Mouse (Mus musculus): ENCODE data around the gene Fgfbp1. TPM values are rescaled to one million over a fixed set of nuclear protein-coding genes. Genes with fewer than 3 reads are reported as not detected.

Gene Fgfbp1
- polyA plus RNA-seq, 1 experiment: 0.27 TPM

Other genes with a start within 250 kb of the Fgfbp1 start
- gene Bst1, start 162.9 kb downstream of the Fgfbp1 start, polyA plus RNA-seq (2012; rRNA removed): 1.0 and 1.6 TPM in 2 replicates
- gene Fbxl5, start 160.1 kb downstream of the Fgfbp1 start, polyA plus RNA-seq (2012; rRNA removed): 28.4 and 31.4 TPM in 2 replicates
- 6.9 and 9.1 TPM in 2 replicates for gene Cd38, start 113.2 kb downstream of the Fgfbp1 start, polyA plus RNA-seq (2012; rRNA removed)
- 0.72 and 0.93 TPM in 2 replicates for gene Gm7879, start 68.6 kb downstream of the Fgfbp1 start, polyA plus RNA-seq (2012; rRNA removed)
- gene Prom1, start 120.3 kb upstream of the Fgfbp1 start, polyA plus RNA-seq (2012; rRNA removed): 150 and 160 TPM in 2 replicates
- gene Tapt1, start 244.8 kb upstream of the Fgfbp1 start, polyA plus RNA-seq (2012; rRNA removed): 34.4 and 42.6 TPM in 2 replicates

Data from gonadal fat pad, adult 2 months (tissue).